8 mouse cellular contexts compared by ENCODE assay signal in genomic region chr9:29642997-29643657, GRCm38 (mm10).
DNase-seq lines count a peak whose midpoint lies in the region; ATAC-seq and TF ChIP-seq lines count a peak whose summit lies in the region.

No protein-coding gene starts in this region.

- in situ Hi-C loops in Patski (cut with MboI; ENCODE audit: low pct_unique_long_range_greater_than_20kb): no loop called here

- H3K27ac ChIP-seq in kidney, embryonic 16.5 days (ENCODE audit: low read length): no peak overlapping the region
- no peak overlapping the region for H3K27ac ChIP-seq in limb, embryonic 14.5 days (replicated peaks; ENCODE audit: low read depth, low read length)
- H3K27ac ChIP-seq in olfactory bulb, adult 2 months (ENCODE audit: insufficient read depth, low read depth, low read length): no peak overlapping the region

- POLR2A ChIA-PET in Patski (lab: Charles Lee): no interaction called here

- H3K36me3 ChIP-seq in kidney, embryonic 16.5 days (ENCODE audit: insufficient read depth, low read length): no peaks in the 10 kb centered on the region
- no peaks in the 10 kb centered on the region for H3K36me3 ChIP-seq in limb, embryonic 14.5 days (ENCODE audit: control insufficient read depth, insufficient read depth, low read length)

- no peak for TF ChIP-seq POLR2A in limb, embryonic 14.5 days (IDR thresholded peaks at IDR 0.05; ENCODE audit: borderline replicate concordance, extremely low read depth, insufficient read depth, insufficient read length)
- no peak for TF ChIP-seq POLR2A in olfactory bulb, adult 2 months (IDR thresholded peaks at IDR 0.05; ENCODE audit: insufficient read depth, low read depth, low read length)

- 16% methylated on average over 11 of the region's 11 CpGs for WGBS in kidney, embryonic 16.5 days
- WGBS in limb, embryonic 14.5 days: 20% methylated on average over 11 of the region's 11 CpGs
- WGBS in olfactory bulb, adult 2 months: 19% methylated on average over 11 of the region's 11 CpGs

- H3K9ac ChIP-seq in kidney, embryonic 16.5 days (replicated peaks; ENCODE audit: low read length): no peak overlapping the region
- no peak overlapping the region for H3K9ac ChIP-seq in limb, embryonic 14.5 days (ENCODE audit: low read depth, low read length, severe bottlenecking)

- no peak for ATAC-seq in Patski
- ATAC-seq in kidney, embryonic 16.5 days (ENCODE audit: low FRiP score, low TSS enrichment): 0 out of 2 replicates have a peak, but pooled peaks have one; percentile 67
- ATAC-seq in limb, embryonic 14.5 days (ENCODE audit: low FRiP score, low read depth): no peak

- H3K4me3 ChIP-seq in kidney, embryonic 16.5 days (ENCODE audit: low read length): no peak overlapping the region
- no peak overlapping the region for H3K4me3 ChIP-seq in limb, embryonic 14.5 days (replicated peaks; ENCODE audit: low read length)
- H3K4me3 ChIP-seq in olfactory bulb, adult 2 months (ENCODE audit: insufficient read depth, low read depth, low read length): no peak overlapping the region

- H3K27me3 ChIP-seq in Patski: peaks cover 25% of the 10 kb centered on the region
- H3K27me3 ChIP-seq in kidney, embryonic 16.5 days (ENCODE audit: insufficient read depth, low read length): no peaks in the 10 kb centered on the region
- peaks cover 5% of the 10 kb centered on the region; the same call in 1 of the 2 replicates for H3K27me3 ChIP-seq in limb, embryonic 14.5 days (ENCODE audit: control insufficient read depth, insufficient read depth, low read length)

- H3K4me1 ChIP-seq in kidney, embryonic 16.5 days (ENCODE audit: insufficient read depth, low read length): no peaks in the 10 kb centered on the region
- no peaks in the 10 kb centered on the region for H3K4me1 ChIP-seq in limb, embryonic 14.5 days (ENCODE audit: control insufficient read depth, insufficient read depth, low read length)
- no peaks in the 10 kb centered on the region; the same call in 1 of the 2 replicates for H3K4me1 ChIP-seq in olfactory bulb, adult 2 months (ENCODE audit: control insufficient read depth, insufficient read depth, low read length)

- TF ChIP-seq CTCF in Patski (IDR thresholded peaks at IDR 0.05): peak; percentile 81
- peak; percentile 72 for TF ChIP-seq CTCF in olfactory bulb, adult 2 months (IDR thresholded peaks at IDR 0.05; ENCODE audit: insufficient read depth, low read depth, low read length)

- DNase-seq in 416B (ENCODE audit: low read depth) (peak; percentile 36), Patski (ENCODE audit: low read depth, low spot score) (no peak)
- DNase-seq in cerebellum, postnatal 25 days: peak; percentile 92 to 94
- peak; percentile 81 to 88 for DNase-seq in frontal cortex, postnatal 36 days (ENCODE audit: low spot score in 2 of 2)
- DNase-seq in limb, embryonic 14.5 days (ENCODE audit: low spot score): peak; percentile 74
- DNase-seq in natural killer cell, adult 2 months (ENCODE audit: low spot score in 2 of 2): no peak

- no peaks in the 10 kb centered on the region for H3K9me3 ChIP-seq in kidney, embryonic 16.5 days (ENCODE audit: low read length)
- H3K9me3 ChIP-seq in limb, embryonic 14.5 days (ENCODE audit: control insufficient read depth, low read length): no peaks in the 10 kb centered on the region

- H3K4me2 ChIP-seq in kidney, embryonic 16.5 days (replicated peaks; ENCODE audit: low read depth, low read length): no peak overlapping the region
- no peak overlapping the region for H3K4me2 ChIP-seq in limb, embryonic 14.5 days (replicated peaks; ENCODE audit: low read depth, low read length, severe bottlenecking)

- CTCF ChIA-PET in Patski (lab: Charles Lee): interaction anchor here (0.7 to 2.8 kb wide), 7 partner anchors 10 to 1387 kb away, joined by 3 to 9 read pairs (median 3); no protein-coding TSS in a partner anchor

Comparison
In these comparisons a context has a peak if more than half of its experiments do, and no peak if none do; other contexts are left out.
1. DNase-seq: peak in 416B (single experiment), cerebellum, postnatal 25 days (2 of 2), frontal cortex, postnatal 36 days (2 of 2) and limb, embryonic 14.5 days (single experiment); none in Patski (single experiment) and natural killer cell, adult 2 months (0 of 2).